Mouse (Mus musculus) midbrain, embryonic 14.5 days (tissue): ENCODE measurements around the gene Cdk5r2. TPM values are rescaled to one million over a fixed set of nuclear protein-coding genes. Genes with fewer than 3 reads are reported as not detected.
A peak's percentile ranks its signal among the peaks of the same experiment; 100 is the strongest.

ENCODE experiments used
- ATAC-seq: fragments of 200-750 bp; cut with Nextera tagmentation; 2 replicates; pipeline ENCODE4 v1.8.0; 2017; ENCODE audit warnings: moderate number of reproducible peaks, moderate library complexity; ENCODE audit not compliant: low FRiP score, low TSS enrichment
- DNase-seq: peaks from one replicate; pipeline ENCODE4 v3.0.0-alpha.2; 2015
- H3K27ac ChIP-seq: fragments of 300-500 bp; sonication (generic); replicated peaks from 2 replicates; pipeline ENCODE4 v1.5.1; 2014; ENCODE audit warnings: mild to moderate bottlenecking, low read depth, low read length, moderate library complexity
- H3K27me3 ChIP-seq: fragments of 300-500 bp; sonication (generic); 2 replicates; pipeline ENCODE4 v1.6.1; 2014; ENCODE audit warnings: low read length, control low read depth, mixed read lengths; ENCODE audit not compliant: control insufficient read depth, insufficient read depth
- H3K36me3 ChIP-seq: fragments of 300-500 bp; sonication (generic); 2 replicates; pipeline ENCODE4 v1.6.1; 2014; ENCODE audit warnings: low read length, control low read depth; ENCODE audit not compliant: control insufficient read depth, insufficient read depth
- H3K4me1 ChIP-seq: fragments of 300-500 bp; sonication (generic); 2 replicates; pipeline ENCODE4 v1.6.1; 2014; ENCODE audit warnings: mild to moderate bottlenecking, antibody characterized with exemption, low read length, control low read depth; ENCODE audit not compliant: control insufficient read depth, insufficient read depth
- H3K4me2 ChIP-seq: fragments of 300-500 bp; sonication (generic); 2 replicates; pipeline ENCODE4 v1.6.1; 2014; ENCODE audit warnings: mild to moderate bottlenecking, low read length, moderate library complexity
- H3K4me3 ChIP-seq: fragments of 300-500 bp; sonication (generic); replicated peaks from 2 replicates; pipeline ENCODE4 v1.5.1; 2014; ENCODE audit warnings: low read depth, low read length
- H3K9ac ChIP-seq: fragments of 300-500 bp; sonication (generic); replicated peaks from 2 replicates; pipeline ENCODE4 v1.6.1; 2014; ENCODE audit warnings: mild to moderate bottlenecking, low read length, moderate library complexity
- H3K9me3 ChIP-seq: fragments of 300-500 bp; sonication (generic); 2 replicates; pipeline ENCODE4 v1.6.1; 2016; ENCODE audit warnings: low read length, control low read depth, mixed read lengths; ENCODE audit not compliant: control insufficient read depth
- WGBS: fragments of 180-500 bp; shearing (Covaris S2); extraction: QIAGEN DNeasy Blood & Tissue Kit; methylation state at CpG from one replicate; pipeline ENCODE4 v1.1.7; 2014; 5-methylcytosine and 5-hydroxymethylcytosine counted together
- polyA plus RNA-seq: library from polyadenylated mRNA; unstranded; fragments of >200 nt; fragmentation: Nextera tagmentation; extraction: Ambion mirVana; gene quantifications from 2 replicates; pipeline ENCODE4 v1.2.1, GENCODE M21; 2014

Cdk5r2 gene
- polyA plus RNA-seq, 1 experiment from 2014 or later = 16.5 TPM

DNA sequence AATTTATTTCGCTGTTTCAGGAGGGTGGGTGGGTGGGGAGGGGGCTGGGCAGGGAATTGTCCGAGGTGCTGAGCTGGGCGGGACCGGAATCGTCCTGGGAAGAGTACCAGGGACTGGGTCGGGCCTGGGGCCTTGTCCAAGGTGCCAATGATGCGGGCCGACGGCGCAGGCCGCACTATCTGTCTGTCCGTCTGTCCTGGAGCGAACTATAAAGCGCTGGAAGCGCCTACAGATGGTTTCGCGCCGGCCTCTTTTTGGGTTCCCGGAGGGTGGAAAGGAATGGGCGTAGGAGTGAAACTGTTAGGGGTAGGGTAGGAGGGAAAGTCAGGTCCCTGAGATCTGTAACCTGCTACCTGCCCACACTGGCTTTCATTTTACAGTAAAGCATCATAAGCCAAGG lies 2.5 kb downstream of the Cdk5r2 start:
- Histone ChIP-seq H3K27ac (no peak overlapping the region; the same call in 1 of the 2 replicates), H3K4me1 (peaks cover 39% of the 10 kb centered on the region), H3K27me3 (no peaks in the 10 kb centered on the region), H3K4me2 (peak overlapping the region; percentile 92), H3K9me3 (no peaks in the 10 kb centered on the region), H3K36me3 (no peaks in the 10 kb centered on the region), H3K4me3 (peak overlapping the region; percentile 94), H3K9ac (peak overlapping the region; percentile 96)
- peak; percentile 27 for DNase-seq
- whole genome bisulfite sequencing = 3% methylated on average over 20 of the region's 20 CpGs
- no peak for ATAC-seq

DNA sequence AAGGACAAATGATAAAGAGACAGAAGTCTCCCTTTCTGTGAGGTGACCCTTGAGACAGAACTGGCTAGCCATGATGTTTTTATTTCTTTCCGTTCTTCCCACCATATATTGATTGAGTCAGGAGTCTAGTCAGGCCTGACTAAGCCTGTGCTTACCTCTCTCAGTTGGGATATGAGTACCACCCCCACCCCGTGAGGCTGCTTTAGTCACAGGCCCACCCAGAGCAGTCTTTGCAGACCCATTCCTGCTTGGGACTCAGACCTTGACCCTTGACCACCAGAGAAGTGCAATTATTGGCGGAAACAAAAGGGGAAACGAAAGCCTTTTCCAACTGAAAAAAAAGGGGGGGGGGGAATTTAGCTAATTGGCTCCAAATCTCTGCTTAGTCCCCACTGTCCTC lies 2.9 kb downstream of the Cdk5r2 start:
- Histone ChIP-seq H3K4me2 (peak overlapping the region; percentile 92), H3K4me3 (peak overlapping the region; percentile 94), H3K36me3 (no peaks in the 10 kb centered on the region), H3K9me3 (no peaks in the 10 kb centered on the region), H3K27me3 (no peaks in the 10 kb centered on the region), H3K27ac (peak overlapping the region; percentile 53), H3K4me1 (peaks cover 37% of the 10 kb centered on the region), H3K9ac (peak overlapping the region; percentile 96)
- 3% methylated on average over 4 of the region's 4 CpGs for WGBS
- DNase-seq (peak; percentile 36), ATAC-seq (no peak)

DNA sequence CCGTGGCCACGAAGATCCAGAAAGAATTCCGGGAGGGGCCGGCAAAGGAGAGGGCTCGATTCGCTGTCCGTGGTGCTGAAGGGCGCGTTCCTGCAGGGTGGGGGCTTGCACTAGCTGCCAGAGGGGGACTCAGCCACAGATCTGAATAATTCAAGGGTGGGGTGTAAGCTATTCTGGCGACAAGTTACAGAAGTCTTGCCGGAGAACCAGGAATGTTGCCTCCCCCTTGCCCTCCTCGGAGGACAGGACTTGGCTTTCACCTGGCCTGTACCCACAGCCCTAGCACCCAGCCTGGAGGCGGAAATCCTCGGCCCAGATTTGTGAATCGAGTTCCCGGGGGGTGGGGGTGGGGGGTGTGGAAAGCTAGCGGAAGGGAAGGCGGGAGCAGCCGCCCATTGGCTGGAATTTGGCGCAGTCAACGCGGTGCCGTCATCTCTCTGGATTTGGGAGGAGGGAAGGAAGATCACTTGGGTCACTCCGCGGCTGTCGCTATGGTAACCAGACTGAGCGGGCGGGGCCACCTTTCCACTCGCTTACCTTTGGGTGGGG lies 3.5 kb downstream of the Cdk5r2 start:
- peak; percentile 95 for DNase-seq
- Histone ChIP-seq H3K27me3 (no peaks in the 10 kb centered on the region), H3K36me3 (no peaks in the 10 kb centered on the region), H3K4me3 (peak overlapping the region; percentile 94), H3K4me1 (peaks cover 37% of the 10 kb centered on the region), H3K27ac (peak overlapping the region; percentile 53), H3K9ac (peak overlapping the region; percentile 96), H3K9me3 (no peaks in the 10 kb centered on the region), H3K4me2 (peak overlapping the region; percentile 92)
- WGBS = 0% methylated on average over 29 of the region's 29 CpGs
- peak; percentile 62 for ATAC-seq

DNA sequence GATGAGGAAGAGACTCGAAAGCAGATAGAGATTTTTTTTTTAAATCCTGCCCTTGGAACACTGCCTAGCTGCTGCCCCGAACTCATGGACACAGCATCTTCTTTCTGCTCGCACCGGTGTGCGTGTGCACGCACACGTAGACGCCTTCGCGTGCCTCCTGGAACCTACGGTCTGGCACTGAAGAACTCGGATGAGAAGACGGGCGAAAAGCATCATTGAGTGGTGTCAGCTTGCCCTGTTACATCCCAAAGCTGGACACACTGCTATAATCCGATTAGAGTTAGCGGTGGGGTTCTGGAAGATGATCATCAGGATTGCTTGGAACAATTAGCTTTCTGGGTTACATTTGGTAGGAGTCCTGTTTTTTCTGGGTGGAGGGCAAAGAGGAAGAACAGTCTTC lies 4.1 kb downstream of the Cdk5r2 start:
- Histone ChIP-seq H3K9me3 (no peaks in the 10 kb centered on the region), H3K9ac (peak overlapping the region; percentile 96), H3K27ac (peak overlapping the region; percentile 20; the same call in 1 of the 2 replicates), H3K36me3 (no peaks in the 10 kb centered on the region), H3K4me2 (peak overlapping the region; percentile 92), H3K4me1 (peaks cover 35% of the 10 kb centered on the region), H3K4me3 (peak overlapping the region; percentile 94), H3K27me3 (no peaks in the 10 kb centered on the region)
- ATAC-seq = no peak
- WGBS = 2% methylated on average over 16 of the region's 16 CpGs
- peak; percentile 52 for DNase-seq

DNA sequence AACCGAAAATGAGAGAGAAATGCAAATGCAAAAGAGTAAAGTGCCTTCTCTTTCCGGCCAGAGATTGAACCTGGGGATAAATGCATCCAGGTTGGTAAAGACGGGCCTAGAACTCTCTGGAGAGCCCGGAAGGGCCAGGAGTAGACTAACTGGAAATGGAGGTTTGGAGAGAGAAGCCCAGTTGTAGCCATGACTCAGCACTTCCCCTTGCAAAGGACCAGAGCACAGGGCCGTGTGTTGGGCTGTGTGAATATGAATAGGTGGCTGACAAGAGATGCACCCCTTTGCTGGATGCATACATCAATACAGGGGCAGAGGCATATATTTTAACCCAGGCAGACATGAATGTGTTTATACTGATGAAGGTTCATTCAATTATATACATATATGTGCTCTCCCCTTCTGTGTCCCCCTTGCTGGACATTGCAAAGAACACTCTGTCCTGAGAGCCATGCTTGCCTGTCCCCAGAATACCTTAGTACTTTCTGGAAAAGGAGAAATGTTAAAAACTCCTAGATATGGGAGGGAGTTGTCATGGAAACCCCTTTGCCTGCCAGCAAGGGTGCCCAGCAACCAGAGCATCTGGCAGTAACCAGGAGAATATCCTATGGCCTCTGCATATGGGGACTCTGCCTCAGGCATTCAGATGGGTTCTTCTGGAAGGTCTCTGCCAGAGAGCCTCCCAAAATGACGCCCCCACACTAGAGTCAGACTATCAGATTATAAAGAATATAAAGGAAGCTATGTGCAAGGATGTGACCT lies 4.7 kb downstream of the Cdk5r2 start:
- peak overlapping the region; percentile 94 for H3K4me3 ChIP-seq
- peak overlapping the region; percentile 92 for H3K4me2 ChIP-seq
- WGBS = 26% methylated on average over 6 of the region's 6 CpGs
- no peak overlapping the region for H3K27ac ChIP-seq
- H3K36me3 ChIP-seq = no peaks in the 10 kb centered on the region
- no peaks in the 10 kb centered on the region for H3K27me3 ChIP-seq
- peak overlapping the region; percentile 96; the same call in 1 of the 2 replicates for H3K9ac ChIP-seq
- H3K9me3 ChIP-seq = no peaks in the 10 kb centered on the region
- ATAC-seq = no peak
- DNase-seq = peak; percentile 35
- H3K4me1 ChIP-seq = peaks cover 29% of the 10 kb centered on the region

DNA sequence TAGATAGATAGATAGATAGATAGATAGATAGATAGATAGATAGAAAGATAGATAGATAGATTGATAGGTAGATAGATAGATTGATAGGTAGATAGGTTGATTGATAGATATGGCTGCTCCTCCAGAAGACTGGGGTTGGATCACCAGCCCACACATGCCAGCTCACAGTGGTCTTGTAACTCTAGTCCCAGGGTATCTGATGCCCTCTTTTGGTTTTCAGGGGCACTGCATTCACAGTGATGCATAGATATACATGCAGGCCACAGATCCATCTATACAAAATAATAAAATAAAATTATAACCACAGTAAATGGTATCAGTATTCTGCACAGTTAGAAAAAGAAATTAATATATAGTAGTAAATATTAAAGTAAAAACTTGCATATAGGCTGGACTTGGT lies 7.0 kb downstream of the Cdk5r2 start:
- Histone ChIP-seq H3K4me1 (peaks cover 27% of the 10 kb centered on the region), H3K9ac (no peak overlapping the region), H3K27me3 (no peaks in the 10 kb centered on the region), H3K27ac (no peak overlapping the region), H3K36me3 (no peaks in the 10 kb centered on the region), H3K4me3 (no peak overlapping the region), H3K9me3 (no peaks in the 10 kb centered on the region), H3K4me2 (no peak overlapping the region)
- ATAC-seq (no peak), DNase-seq (peak; percentile 8)

DNA sequence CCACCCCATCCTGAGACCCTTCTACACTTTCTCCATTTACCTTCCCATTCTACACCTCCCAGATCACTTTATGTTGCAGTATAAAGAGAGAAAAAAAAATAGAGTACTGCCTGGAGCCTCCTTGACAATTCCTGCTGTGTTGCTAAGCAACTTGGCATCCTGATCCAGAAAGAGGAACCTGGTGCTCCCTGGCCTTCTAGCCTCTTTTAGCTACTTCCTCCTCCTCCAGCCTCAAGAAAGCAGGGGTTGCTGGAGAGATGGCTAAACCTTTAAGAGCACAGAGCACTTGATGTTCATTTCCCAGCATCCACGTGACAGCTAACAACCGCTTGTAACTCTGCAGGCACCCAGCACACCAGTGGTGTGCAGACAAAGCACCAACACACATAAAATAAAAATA lies 17.5 kb downstream of the Cdk5r2 start:
- WGBS = 60% methylated on average over 2 of the region's 2 CpGs
- 0 out of 2 replicates have a peak overlapping the region, but pooled peaks have one; percentile 6 for H3K9ac ChIP-seq

DNA sequence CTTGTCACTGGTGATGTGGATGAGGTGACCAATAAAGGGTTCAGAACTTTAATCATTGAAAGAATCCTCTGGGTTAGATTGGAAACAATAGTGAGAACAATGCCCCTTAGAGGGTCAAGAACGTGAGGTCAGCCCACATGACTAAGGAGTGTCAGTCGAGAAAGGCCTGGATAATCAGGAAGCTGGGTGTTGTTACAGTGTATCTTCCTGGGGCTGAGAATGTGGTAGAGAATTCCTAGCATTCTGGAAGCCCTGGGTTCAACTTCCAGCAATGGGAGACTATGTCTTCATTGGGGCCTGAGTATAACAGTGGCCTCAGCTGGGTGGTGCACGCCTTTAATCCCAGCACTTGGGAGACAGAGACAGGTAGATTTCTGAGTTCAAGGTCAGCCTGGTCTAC lies 22.5 kb downstream of the Cdk5r2 start:
- DNase-seq (no peak), ATAC-seq (no peak)
- Histone ChIP-seq H3K27ac (no peak overlapping the region), H3K9me3 (no peaks in the 10 kb centered on the region), H3K4me1 (peaks cover 4% of the 10 kb centered on the region), H3K27me3 (peaks cover 13% of the 10 kb centered on the region), H3K36me3 (no peaks in the 10 kb centered on the region), H3K4me2 (no peak overlapping the region), H3K4me3 (no peak overlapping the region), H3K9ac (no peak overlapping the region)
- WGBS = 65% methylated on average over 3 of the region's 3 CpGs

More for the DNA sequence above, 17.5 kb downstream of the Cdk5r2 start:
- Histone ChIP-seq H3K4me1 (no peaks in the 10 kb centered on the region), H3K27ac (no peak overlapping the region), H3K36me3 (no peaks in the 10 kb centered on the region), H3K4me3 (no peak overlapping the region), H3K27me3 (no peaks in the 10 kb centered on the region), H3K4me2 (no peak overlapping the region), H3K9me3 (no peaks in the 10 kb centered on the region)
- ATAC-seq = no peak
- DNase-seq = no peak
